Comparison of ENCODE assay signal across 10 mouse cellular contexts in genomic region chr9:20653859-20654258, GRCm38 (mm10). TPM values are rescaled to one million over a fixed set of nuclear protein-coding genes. Genes with fewer than 3 reads are reported as not detected.
DNase-seq lines count a peak whose midpoint lies in the region; ATAC-seq lines count a peak whose summit lies in the region.
"Had no signal": no experiment of that assay in that cellular context is flagged by ENCODE, and none has a peak within 500 bp of the region (broad histone marks: within the 10 kb centered on the region; RNA-seq: fewer than 3 reads in every experiment).

No protein-coding gene starts in this region.

- no peak overlapping the region for H3K9ac ChIP-seq in hindbrain, embryonic 11.5 days (ENCODE audit: low read depth, low read length)
- no peak overlapping the region for H3K9ac ChIP-seq in midbrain, embryonic 12.5 days (replicated peaks)
- no peak overlapping the region for H3K9ac ChIP-seq in midbrain, embryonic 14.5 days (replicated peaks; ENCODE audit: low read length)
- H3K9ac ChIP-seq in neural tube, embryonic 15.5 days (replicated peaks) = no peak overlapping the region
- H3K9ac ChIP-seq: stomach, embryonic 15.5 days had no signal

- H3K27me3 ChIP-seq in hindbrain, embryonic 10.5 days (ENCODE audit: insufficient read depth, poor library complexity, severe bottlenecking) = no peaks in the 10 kb centered on the region
- no peaks in the 10 kb centered on the region for H3K27me3 ChIP-seq in hindbrain, embryonic 11.5 days (ENCODE audit: control insufficient read depth, insufficient read depth, low read length)
- no peaks in the 10 kb centered on the region for H3K27me3 ChIP-seq in midbrain, embryonic 12.5 days
- H3K27me3 ChIP-seq in midbrain, embryonic 14.5 days (ENCODE audit: control insufficient read depth, insufficient read depth, low read length) = no peaks in the 10 kb centered on the region
- no peaks in the 10 kb centered on the region for H3K27me3 ChIP-seq in limb, embryonic 10.5 days (ENCODE audit: low read depth, poor library complexity, severe bottlenecking)
- no peaks in the 10 kb centered on the region for H3K27me3 ChIP-seq in neural tube, embryonic 15.5 days (replicated peaks)
- H3K27me3 ChIP-seq: stomach, embryonic 15.5 days had no signal

- no peak for DNase-seq in hindbrain, embryonic 10.5 days (ENCODE audit: low spot score)
- DNase-seq in hindbrain, embryonic 11.5 days (ENCODE audit: low spot score) = no peak
- DNase-seq in midbrain, embryonic 14.5 days = no peak
- no peak for DNase-seq in limb, embryonic 10.5 days (ENCODE audit: low spot score)
- no peak for DNase-seq in frontal cortex, postnatal 25 days (ENCODE audit: low spot score in 2 of 2)
- no peak for DNase-seq in embryo, embryonic 10 days (ENCODE audit: low spot score)
- DNase-seq: cerebellum, postnatal 10 days had no signal

- H3K36me3 ChIP-seq in hindbrain, embryonic 10.5 days = peaks cover 62% of the 10 kb centered on the region
- 0 out of 2 replicates have a peak, but pooled peaks cover 3% of the 10 kb centered on the region for H3K36me3 ChIP-seq in hindbrain, embryonic 11.5 days (ENCODE audit: control insufficient read depth, insufficient read depth, low read length)
- peaks cover 49% of the 10 kb centered on the region for H3K36me3 ChIP-seq in midbrain, embryonic 12.5 days
- H3K36me3 ChIP-seq in midbrain, embryonic 14.5 days (ENCODE audit: control insufficient read depth, insufficient read depth, low read length) = peaks cover 54% of the 10 kb centered on the region
- peaks cover 58% of the 10 kb centered on the region for H3K36me3 ChIP-seq in limb, embryonic 10.5 days
- peaks cover 37% of the 10 kb centered on the region for H3K36me3 ChIP-seq in neural tube, embryonic 15.5 days

- H3K4me3 ChIP-seq in hindbrain, embryonic 10.5 days = peak overlapping the region; percentile 99
- H3K4me3 ChIP-seq in hindbrain, embryonic 11.5 days (ENCODE audit: low read depth, low read length) = no peak overlapping the region
- H3K4me3 ChIP-seq in midbrain, embryonic 12.5 days = 0 out of 2 replicates have a peak overlapping the region, but pooled peaks have one; percentile 96
- H3K4me3 ChIP-seq in midbrain, embryonic 14.5 days (replicated peaks; ENCODE audit: low read depth, low read length) = no peak overlapping the region
- peak overlapping the region; percentile 97 for H3K4me3 ChIP-seq in limb, embryonic 10.5 days
- H3K4me3 ChIP-seq in neural tube, embryonic 15.5 days (replicated peaks) = no peak overlapping the region

- 94% methylated on average over 3 of the region's 3 CpGs for WGBS in hindbrain, embryonic 10.5 days
- WGBS in hindbrain, embryonic 11.5 days = 83% methylated on average over 3 of the region's 3 CpGs
- WGBS in midbrain, embryonic 12.5 days = 93% methylated on average over 3 of the region's 3 CpGs
- 94% methylated on average over 3 of the region's 3 CpGs for WGBS in midbrain, embryonic 14.5 days
- WGBS in limb, embryonic 10.5 days = 90% methylated on average over 3 of the region's 3 CpGs
- 92% methylated on average over 3 of the region's 3 CpGs for WGBS in neural tube, embryonic 15.5 days

- no peak for ATAC-seq in hindbrain, embryonic 11.5 days (ENCODE audit: low FRiP score)
- no peak for ATAC-seq in midbrain, embryonic 12.5 days (ENCODE audit: low FRiP score, low read depth)
- ATAC-seq in midbrain, embryonic 14.5 days (ENCODE audit: low FRiP score, low TSS enrichment) = no peak
- ATAC-seq in neural tube, embryonic 15.5 days (ENCODE audit: low FRiP score) = no peak

- no peaks in the 10 kb centered on the region for H3K9me3 ChIP-seq in hindbrain, embryonic 10.5 days
- H3K9me3 ChIP-seq in hindbrain, embryonic 11.5 days (ENCODE audit: control insufficient read depth, low read length) = no peaks in the 10 kb centered on the region
- no peaks in the 10 kb centered on the region for H3K9me3 ChIP-seq in midbrain, embryonic 12.5 days
- H3K9me3 ChIP-seq in midbrain, embryonic 14.5 days (ENCODE audit: control insufficient read depth, low read length) = no peaks in the 10 kb centered on the region
- H3K9me3 ChIP-seq in limb, embryonic 10.5 days (replicated peaks) = no peaks in the 10 kb centered on the region
- H3K9me3 ChIP-seq in neural tube, embryonic 15.5 days (replicated peaks) = no peaks in the 10 kb centered on the region
- H3K9me3 ChIP-seq: stomach, embryonic 15.5 days had no signal

- no peak overlapping the region for H3K4me2 ChIP-seq in hindbrain, embryonic 11.5 days (replicated peaks; ENCODE audit: low read depth, low read length)
- H3K4me2 ChIP-seq in midbrain, embryonic 12.5 days (replicated peaks) = peak overlapping the region; percentile 78
- H3K4me2 ChIP-seq in midbrain, embryonic 14.5 days (ENCODE audit: low read length) = no peak overlapping the region; the same call in 1 of the 2 replicates
- peak overlapping the region; percentile 82; the same call in 1 of the 2 replicates for H3K4me2 ChIP-seq in neural tube, embryonic 15.5 days

- no peak overlapping the region for H3K27ac ChIP-seq in hindbrain, embryonic 10.5 days
- no peak overlapping the region for H3K27ac ChIP-seq in hindbrain, embryonic 11.5 days (ENCODE audit: low read depth, low read length)
- no peak overlapping the region for H3K27ac ChIP-seq in midbrain, embryonic 12.5 days (replicated peaks)
- H3K27ac ChIP-seq in midbrain, embryonic 14.5 days (replicated peaks; ENCODE audit: low read depth, low read length) = no peak overlapping the region
- no peak overlapping the region for H3K27ac ChIP-seq in limb, embryonic 10.5 days
- H3K27ac ChIP-seq in neural tube, embryonic 15.5 days (replicated peaks) = no peak overlapping the region
- H3K27ac ChIP-seq: stomach, embryonic 15.5 days had no signal

- peaks cover 42% of the 10 kb centered on the region for H3K4me1 ChIP-seq in hindbrain, embryonic 10.5 days (replicated peaks)
- H3K4me1 ChIP-seq in hindbrain, embryonic 11.5 days (replicated peaks; ENCODE audit: control insufficient read depth, insufficient read depth, low read length) = peaks cover 8% of the 10 kb centered on the region; the same call in 1 of the 2 replicates
- peaks cover 28% of the 10 kb centered on the region for H3K4me1 ChIP-seq in midbrain, embryonic 12.5 days
- peaks cover 17% of the 10 kb centered on the region for H3K4me1 ChIP-seq in midbrain, embryonic 14.5 days (ENCODE audit: control insufficient read depth, insufficient read depth, low read length)
- H3K4me1 ChIP-seq in limb, embryonic 10.5 days = peaks cover 23% of the 10 kb centered on the region
- H3K4me1 ChIP-seq in neural tube, embryonic 15.5 days = peaks cover 48% of the 10 kb centered on the region

RNA-seq across cellular contexts. Expression of gene Pin1, which starts 2.0 kb away (rescaled TPM):
- polyA plus RNA-seq in hindbrain, embryonic 10.5 days (2016; fragmentation: Nextera tagmentation; extraction: Ambion mirVana) = 83.7 and 88.6 TPM in 2 replicates
- 65.2 and 65.9 TPM in 2 replicates for polyA plus RNA-seq in hindbrain, embryonic 11.5 days (2014; fragmentation: Nextera tagmentation; extraction: Ambion mirVana)
- polyA plus RNA-seq in midbrain, embryonic 12.5 days (2016; fragmentation: Nextera tagmentation; extraction: Ambion mirVana) = 54.6 and 54.8 TPM in 2 replicates
- 56.7 and 68.6 TPM in 2 replicates for polyA plus RNA-seq in midbrain, embryonic 14.5 days (2014; fragmentation: Nextera tagmentation; extraction: Ambion mirVana)
- polyA plus RNA-seq in limb, embryonic 10.5 days (2016; fragmentation: Nextera tagmentation; extraction: Ambion mirVana) = 82.8 and 93.0 TPM in 2 replicates
- polyA plus RNA-seq in neural tube, embryonic 15.5 days (2015; fragmentation: Nextera tagmentation; extraction: Ambion mirVana) = 69.6 and 71.6 TPM in 2 replicates

RNA-seq across cellular contexts. Expression of gene Fbxl12, which starts 9.3 kb away (rescaled TPM):
- 21.5 and 21.9 TPM in 2 replicates for polyA plus RNA-seq in hindbrain, embryonic 10.5 days (2016; fragmentation: Nextera tagmentation; extraction: Ambion mirVana)
- 12.6 and 14.3 TPM in 2 replicates for polyA plus RNA-seq in hindbrain, embryonic 11.5 days (2014; fragmentation: Nextera tagmentation; extraction: Ambion mirVana)
- polyA plus RNA-seq in midbrain, embryonic 12.5 days (2016; fragmentation: Nextera tagmentation; extraction: Ambion mirVana) = 19.2 and 20.5 TPM in 2 replicates
- polyA plus RNA-seq in midbrain, embryonic 14.5 days (2014; fragmentation: Nextera tagmentation; extraction: Ambion mirVana) = 12.1 and 20.8 TPM in 2 replicates
- polyA plus RNA-seq in limb, embryonic 10.5 days (2016; fragmentation: Nextera tagmentation; extraction: Ambion mirVana) = 21.5 and 21.6 TPM in 2 replicates
- 13.0 and 20.6 TPM in 2 replicates for polyA plus RNA-seq in neural tube, embryonic 15.5 days (2015; fragmentation: Nextera tagmentation; extraction: Ambion mirVana)

RNA-seq across cellular contexts. Expression of gene Ubl5, which starts 11.2 kb away (rescaled TPM):
- polyA plus RNA-seq in hindbrain, embryonic 10.5 days (2016; fragmentation: Nextera tagmentation; extraction: Ambion mirVana) = 393 and 437 TPM in 2 replicates
- polyA plus RNA-seq in hindbrain, embryonic 11.5 days (2014; fragmentation: Nextera tagmentation; extraction: Ambion mirVana) = 448 and 456 TPM in 2 replicates
- polyA plus RNA-seq in midbrain, embryonic 12.5 days (2016; fragmentation: Nextera tagmentation; extraction: Ambion mirVana) = 463 and 492 TPM in 2 replicates
- 444 and 552 TPM in 2 replicates for polyA plus RNA-seq in midbrain, embryonic 14.5 days (2014; fragmentation: Nextera tagmentation; extraction: Ambion mirVana)
- polyA plus RNA-seq in limb, embryonic 10.5 days (2016; fragmentation: Nextera tagmentation; extraction: Ambion mirVana) = 330 TPM in 2 replicates
- 463 and 500 TPM in 2 replicates for polyA plus RNA-seq in neural tube, embryonic 15.5 days (2015; fragmentation: Nextera tagmentation; extraction: Ambion mirVana)

Comparison
In these comparisons a context has a peak if more than half of its experiments do, and no peak if none do; other contexts are left out.
1. H3K4me3 ChIP-seq: peak in hindbrain, embryonic 10.5 days (single experiment), midbrain, embryonic 12.5 days (single experiment) and limb, embryonic 10.5 days (single experiment); none in hindbrain, embryonic 11.5 days (single experiment), midbrain, embryonic 14.5 days (single experiment) and neural tube, embryonic 15.5 days (single experiment).
2. H3K4me2 ChIP-seq: peak in midbrain, embryonic 12.5 days (single experiment) and neural tube, embryonic 15.5 days (single experiment); none in hindbrain, embryonic 11.5 days (single experiment) and midbrain, embryonic 14.5 days (single experiment).